Mouse (Mus musculus) myocyte (in vitro differentiated cells): ENCODE data around the gene Cd151. TPM values are rescaled to one million over a fixed set of nuclear protein-coding genes. Genes with fewer than 3 reads are reported as not detected.

Experiments
- H3K27me3 ChIP-seq: one replicate; pipeline ENCODE4 v1.6.1; 2011; ENCODE audit not compliant: control insufficient read depth, insufficient read depth, insufficient read length
- H3K36me3 ChIP-seq: one replicate; pipeline ENCODE4 v1.6.1; 2011; ENCODE audit not compliant: control insufficient read depth, insufficient read depth
- H3K4me2 ChIP-seq: one replicate; pipeline ENCODE4 v1.6.1; 2011; ENCODE audit warnings: low read depth, control low read depth
- H3K4me3 ChIP-seq: one replicate; pipeline ENCODE4 v1.5.1; 2011; ENCODE audit warnings: mild to moderate bottlenecking, control low read depth, moderate library complexity
- H3K79me2 ChIP-seq: one replicate; pipeline ENCODE4 v1.6.1; 2011; ENCODE audit not compliant: control insufficient read depth, insufficient read depth
- H3ac ChIP-seq: one replicate; pipeline ENCODE4 v1.6.1; 2011; ENCODE audit not compliant: control insufficient read depth, insufficient read length
- CEBPB ChIP-seq: IDR thresholded peaks from 2 replicates; pipeline ENCODE4 v1.6.1; 2011; ENCODE audit warnings: mild to moderate bottlenecking, moderate library complexity; ENCODE audit not compliant: poor library complexity, insufficient read depth, severe bottlenecking
- E2F4 ChIP-seq: IDR thresholded peaks from one replicate; pipeline ENCODE4 v1.6.1; 2011; ENCODE audit warnings: mild to moderate bottlenecking, control low read depth, moderate library complexity; ENCODE audit not compliant: insufficient read depth
- MAX ChIP-seq: IDR thresholded peaks from one replicate; pipeline ENCODE4 v1.6.1; 2011; ENCODE audit warnings: low read depth, mild to moderate bottlenecking, control low read depth
- MYOD1 ChIP-seq, 3 experiments: IDR thresholded peaks; one replicate each; pipeline ENCODE4 v1.6.1; 2011; ENCODE audit warnings: control low read depth in 2 of 3, low read depth in 2 of 3, mild to moderate bottlenecking in 2 of 3, moderate library complexity in 1 of 3; ENCODE audit not compliant: insufficient read length in 2 of 3, control insufficient read depth in 1 of 3
- MYOG ChIP-seq, 3 experiments: IDR thresholded peaks; one replicate each; pipeline ENCODE4 v1.6.1; 2011; ENCODE audit warnings: control low read depth in 2 of 3, low read depth in 2 of 3, mild to moderate bottlenecking in 2 of 3; ENCODE audit not compliant: insufficient read length in 2 of 3, control insufficient read depth in 1 of 3, insufficient read depth in 1 of 3
- POLR2A ChIP-seq: IDR thresholded peaks from one replicate; pipeline ENCODE4 v1.6.1; 2011; ENCODE audit warnings: low read depth, mild to moderate bottlenecking, control low read depth, moderate library complexity; ENCODE audit not compliant: insufficient read length
- POLR2AphosphoS2 ChIP-seq: IDR thresholded peaks from one replicate; pipeline ENCODE4 v1.6.1; 2011; ENCODE audit warnings: low read depth, control low read depth; ENCODE audit not compliant: insufficient read length
- REST ChIP-seq: IDR thresholded peaks from one replicate; pipeline ENCODE4 v1.6.1; 2011; ENCODE audit warnings: mild to moderate bottlenecking, control low read depth, moderate library complexity; ENCODE audit not compliant: insufficient read depth, insufficient read length
- SRF ChIP-seq: IDR thresholded peaks from one replicate; pipeline ENCODE4 v1.6.1; 2011; ENCODE audit warnings: low read depth; ENCODE audit not compliant: control insufficient read depth, insufficient read length
- TCF12 ChIP-seq: IDR thresholded peaks from one replicate; pipeline ENCODE4 v1.6.1; 2011; ENCODE audit warnings: mild to moderate bottlenecking, control low read depth; ENCODE audit not compliant: poor library complexity, insufficient read depth, severe bottlenecking
- TCF3 ChIP-seq: IDR thresholded peaks from one replicate; pipeline ENCODE4 v1.6.1; 2011; ENCODE audit warnings: low read depth, control low read depth; ENCODE audit not compliant: insufficient read length
- USF1 ChIP-seq: IDR thresholded peaks from one replicate; pipeline ENCODE4 v1.6.1; 2011; ENCODE audit warnings: low read depth, mild to moderate bottlenecking, control low read depth, moderate library complexity
- polyA plus RNA-seq: library from polyadenylated mRNA; unstranded; fragments of >200 nt; fragmentation: generic; extraction: Trizol; gene quantifications from one replicate; pipeline ENCODE4 v1.2.1, GENCODE M21; 2012; ENCODE audit warnings: missing spikeins

The Cd151 gene
- polyA plus RNA-seq, 1 experiment, result 267 TPM

DNA sequence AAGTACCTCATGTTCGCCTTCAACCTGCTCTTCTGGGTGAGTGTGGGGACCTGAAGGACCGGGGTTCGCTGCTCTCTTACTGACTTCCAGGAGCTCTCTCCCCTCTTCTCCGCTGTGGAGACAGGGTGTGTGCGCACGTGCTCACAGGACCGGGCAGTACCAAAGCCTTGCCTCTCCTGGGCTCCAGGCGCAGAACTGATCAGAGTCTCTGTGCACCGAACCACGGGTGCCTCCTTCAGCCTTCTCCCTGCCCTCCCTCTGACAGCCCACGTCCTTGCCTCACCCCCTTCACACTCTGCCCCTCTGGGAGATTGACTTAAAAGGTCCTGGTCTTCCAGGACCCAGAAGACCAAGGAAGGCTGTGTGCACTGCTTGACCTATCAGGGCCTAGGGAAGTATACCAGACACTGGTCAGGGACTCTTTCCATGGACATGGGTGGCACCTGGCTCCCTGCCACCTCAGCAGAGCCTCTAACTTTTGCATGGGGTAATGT, 15.4 kb downstream of the Cd151 start:
- no peak overlapping the region for H3ac ChIP-seq
- peaks cover 38% of the 10 kb centered on the region for H3K79me2 ChIP-seq
- no peak for TF ChIP-seq POLR2AphosphoS2
- no peak for TF ChIP-seq POLR2A
- TF ChIP-seq MYOD1 (IDR thresholded peaks at IDR 0.05; ENCODE audit: control insufficient read depth in 1 of 3, insufficient read length in 2 of 3, low read depth in 2 of 3), result no peak
- no peak for TF ChIP-seq REST
- TF ChIP-seq USF1, result no peak
- no peak overlapping the region for H3K4me3 ChIP-seq
- no peak overlapping the region for H3K4me2 ChIP-seq
- peaks cover 4% of the 10 kb centered on the region for H3K36me3 ChIP-seq
- H3K27me3 ChIP-seq, result no peaks in the 10 kb centered on the region

DNA sequence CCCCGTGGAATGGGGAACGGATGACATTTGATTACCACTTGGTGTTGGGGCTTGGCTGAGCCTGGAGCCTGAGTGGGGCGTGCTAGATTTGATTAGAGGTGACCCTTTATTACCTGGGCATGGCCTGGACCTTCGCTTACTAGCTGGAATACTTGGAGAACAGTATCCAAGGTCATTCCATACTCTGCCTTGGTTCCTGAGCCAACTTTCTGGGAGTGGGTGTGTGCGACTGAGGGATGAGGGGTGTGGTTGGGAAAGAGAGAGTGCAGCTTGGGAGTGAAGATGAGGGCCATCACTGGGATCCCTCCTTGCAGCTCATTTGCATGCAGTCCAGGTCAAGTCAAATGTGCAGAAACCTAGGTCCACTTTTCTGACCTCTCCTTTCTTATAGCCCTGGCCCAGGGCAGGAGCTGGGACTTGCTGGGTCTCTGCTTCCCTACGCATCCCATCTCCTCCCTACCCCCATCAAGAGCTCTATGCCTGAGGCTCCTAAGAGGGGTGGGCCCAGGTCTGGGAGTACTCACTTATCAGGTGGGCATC, 16.0 kb downstream of the Cd151 start:
- no peaks in the 10 kb centered on the region for H3K27me3 ChIP-seq
- H3K36me3 ChIP-seq, result peaks cover 4% of the 10 kb centered on the region
- no peak overlapping the region for H3K4me3 ChIP-seq
- peaks cover 32% of the 10 kb centered on the region for H3K79me2 ChIP-seq
- no peak overlapping the region for H3K4me2 ChIP-seq
- TF ChIP-seq MYOG (IDR thresholded peaks at IDR 0.05; ENCODE audit: control insufficient read depth in 1 of 3, insufficient read depth in 1 of 3, insufficient read length in 2 of 3, low read depth in 2 of 3) (no peak), USF1 (no peak), POLR2A (no peak), REST (no peak), MYOD1 (IDR thresholded peaks at IDR 0.05; ENCODE audit: control insufficient read depth in 1 of 3, insufficient read length in 2 of 3, low read depth in 2 of 3) (no peak), CEBPB (no peak), TCF3 (no peak), SRF (no peak), E2F4 (no peak)
- no peak overlapping the region for H3ac ChIP-seq

DNA sequence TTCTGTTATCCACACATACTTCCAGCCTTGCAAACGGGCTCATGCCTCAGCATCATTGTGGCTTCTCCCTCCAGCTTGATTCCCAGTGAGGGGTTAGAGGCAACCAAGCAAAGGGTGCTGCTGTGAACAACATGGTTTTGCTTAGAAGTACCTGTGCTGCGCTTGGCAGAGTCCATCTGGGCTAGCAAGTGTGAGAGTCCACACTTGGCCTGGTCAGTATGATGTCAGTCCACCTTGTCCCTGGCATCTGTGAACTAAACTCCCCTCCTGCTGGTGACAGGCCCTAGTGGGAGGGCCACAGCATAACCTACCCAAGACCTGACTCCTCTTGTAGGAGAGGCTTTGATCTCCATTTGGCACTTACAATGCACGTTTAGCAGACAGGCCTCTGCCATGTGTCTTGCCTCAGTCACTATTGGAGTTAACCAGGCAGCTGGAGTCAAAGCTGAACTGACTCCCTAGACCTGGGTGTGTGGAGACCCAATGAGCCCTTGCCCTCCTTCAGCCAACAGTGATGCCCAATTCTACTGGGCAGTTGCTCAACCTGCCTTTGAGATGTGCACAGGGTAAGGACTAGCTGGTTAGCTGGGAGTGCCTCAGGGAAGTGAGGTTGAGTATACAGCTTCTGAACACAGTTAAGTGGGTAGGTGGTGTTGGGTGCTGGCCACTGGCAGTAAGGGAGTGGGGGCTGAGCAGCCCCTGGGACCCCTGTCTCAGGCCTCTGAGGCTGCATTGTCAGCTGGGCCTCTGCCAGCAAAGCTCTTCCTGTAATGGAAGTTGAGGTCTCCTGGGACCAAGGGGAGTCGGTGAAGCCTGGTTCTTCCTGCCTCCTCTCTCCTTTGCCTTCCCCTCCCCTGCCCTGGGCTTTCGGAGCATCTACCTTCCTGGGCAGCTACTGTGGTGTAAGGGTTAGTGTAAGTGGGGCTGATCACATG, 17.3 kb downstream of the Cd151 start:
- H3K27me3 ChIP-seq, result no peaks in the 10 kb centered on the region
- no peak overlapping the region for H3ac ChIP-seq
- TF ChIP-seq MAX, result no peak
- no peak for TF ChIP-seq TCF3
- no peak for TF ChIP-seq MYOG (IDR thresholded peaks at IDR 0.05; ENCODE audit: control insufficient read depth in 1 of 3, insufficient read depth in 1 of 3, insufficient read length in 2 of 3, low read depth in 2 of 3)
- no peak for TF ChIP-seq TCF12
- TF ChIP-seq POLR2A, result no peak
- no peak for TF ChIP-seq MYOD1 (IDR thresholded peaks at IDR 0.05; ENCODE audit: control insufficient read depth in 1 of 3, insufficient read length in 2 of 3, low read depth in 2 of 3)
- no peak for TF ChIP-seq POLR2AphosphoS2
- TF ChIP-seq USF1, result no peak
- no peak for TF ChIP-seq SRF
- peaks cover 23% of the 10 kb centered on the region for H3K79me2 ChIP-seq
- peaks cover 4% of the 10 kb centered on the region for H3K36me3 ChIP-seq
- H3K4me3 ChIP-seq, result no peak overlapping the region
- H3K4me2 ChIP-seq, result no peak overlapping the region

DNA sequence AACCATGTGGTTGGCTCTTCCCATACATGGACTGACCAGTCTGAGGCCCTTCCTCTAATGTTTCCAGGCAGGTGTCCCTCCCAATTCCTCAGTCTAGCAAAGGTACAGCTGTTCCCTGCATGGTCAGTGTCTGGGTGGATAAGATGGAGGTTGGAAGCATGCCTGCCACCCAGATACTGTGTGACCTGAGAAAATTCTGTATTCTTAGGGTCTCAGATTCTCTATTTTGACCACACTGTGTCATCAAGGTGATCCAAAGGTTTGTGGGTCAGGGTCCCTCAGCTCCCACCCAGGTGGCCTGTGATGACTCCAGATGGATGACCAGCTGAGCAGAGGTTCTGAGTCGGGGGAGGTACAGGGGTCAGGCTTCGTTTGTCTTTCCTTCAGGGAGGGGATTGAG, 18.0 kb downstream of the Cd151 start:
- no peak for TF ChIP-seq MAX
- TF ChIP-seq TCF12, result no peak
- TF ChIP-seq TCF3, result no peak
- no peak for TF ChIP-seq SRF
- TF ChIP-seq MYOD1 (IDR thresholded peaks at IDR 0.05; ENCODE audit: control insufficient read depth in 1 of 3, insufficient read length in 2 of 3, low read depth in 2 of 3), result no peak
- TF ChIP-seq REST, result no peak
- TF ChIP-seq MYOG (IDR thresholded peaks at IDR 0.05; ENCODE audit: control insufficient read depth in 1 of 3, insufficient read depth in 1 of 3, insufficient read length in 2 of 3, low read depth in 2 of 3), result no peak
- no peak for TF ChIP-seq USF1
- TF ChIP-seq POLR2A, result no peak
- no peak for TF ChIP-seq CEBPB
- no peak for TF ChIP-seq E2F4
- TF ChIP-seq POLR2AphosphoS2, result no peak
- peaks cover 16% of the 10 kb centered on the region for H3K79me2 ChIP-seq
- H3ac ChIP-seq, result no peak overlapping the region
- H3K27me3 ChIP-seq, result no peaks in the 10 kb centered on the region
- no peak overlapping the region for H3K4me3 ChIP-seq
- H3K4me2 ChIP-seq, result no peak overlapping the region
- peaks cover 4% of the 10 kb centered on the region for H3K36me3 ChIP-seq
